Mouse (Mus musculus) cerebellum, adult 2 months (tissue): Measurements from ENCODE around the gene Rtraf. TPM values are rescaled to one million over a fixed set of nuclear protein-coding genes. Genes with fewer than 3 reads are reported as not detected.

Experiments used
- DNase-seq, 2 experiments: peaks; one replicate each; pipeline ENCODE4 v3.0.0; 2021
- H3K27ac ChIP-seq: fragments of 200-500 bp; 2 replicates; pipeline ENCODE4 v1.5.1; 2012; ENCODE audit warnings: low read length, control low read depth, inconsistent platforms; ENCODE audit not compliant: insufficient read depth
- H3K27me3 ChIP-seq: fragments of 200-500 bp; 2 replicates; pipeline ENCODE4 v1.6.1; 2012; ENCODE audit warnings: inconsistent platforms, mild to moderate bottlenecking, low read length, moderate library complexity; ENCODE audit not compliant: control insufficient read depth, insufficient read depth
- H3K4me1 ChIP-seq: fragments of 200-500 bp; 2 replicates; pipeline ENCODE4 v1.6.1; 2011; ENCODE audit warnings: low read length; ENCODE audit not compliant: control insufficient read depth, insufficient read depth
- H3K4me3 ChIP-seq: fragments of 200-500 bp; replicated peaks from 2 replicates; pipeline ENCODE3; 2011; ENCODE audit warnings: mild to moderate bottlenecking, low read depth, low read length, control low read depth; ENCODE audit not compliant: insufficient read depth
- CTCF ChIP-seq: fragments of 200-500 bp; IDR thresholded peaks from 2 replicates; pipeline ENCODE4 v1.5.1; 2011; ENCODE audit warnings: low read depth, mild to moderate bottlenecking, control low read depth, low read length, moderate library complexity, borderline replicate concordance; ENCODE audit not compliant: insufficient read depth
- POLR2A ChIP-seq: fragments of 200-500 bp; IDR thresholded peaks from 2 replicates; pipeline ENCODE4 v1.6.1; 2011; ENCODE audit warnings: low read length, control low read depth, borderline replicate concordance; ENCODE audit not compliant: insufficient read depth
- WGBS: fragments of 180-500 bp; shearing (Covaris S2); methylation state at CpG from one replicate; pipeline ENCODE4 v1.1.7; 2018; 5-methylcytosine and 5-hydroxymethylcytosine counted together
- polyA plus RNA-seq: library from polyadenylated mRNA; depleted of rRNA; stranded (reverse); fragments of >200 nt; gene quantifications from 2 replicates; pipeline ENCODE4 v1.2.3, GENCODE M21; 2012

Rtraf gene
- polyA plus RNA-seq, 1 experiment: 80.7 TPM

- no peaks in the 10 kb centered on the region for H3K4me1 ChIP-seq
- no peak for DNase-seq
- no peak overlapping the region for H3K27ac ChIP-seq
- WGBS: 87% methylated on average over 1 of the region's 1 CpGs
- TF ChIP-seq POLR2A (no peak), CTCF (no peak)
- no peak overlapping the region for H3K4me3 ChIP-seq
- no peaks in the 10 kb centered on the region for H3K27me3 ChIP-seq
Measured at GRCm38 (mm10) chr14:19788443-19788842, 35.2 kb downstream of the Rtraf start.

- TF ChIP-seq CTCF: no peak
- TF ChIP-seq POLR2A: no peak
- Histone ChIP-seq H3K4me1 (no peaks in the 10 kb centered on the region), H3K4me3 (no peak overlapping the region), H3K27me3 (no peaks in the 10 kb centered on the region), H3K27ac (no peak overlapping the region)
- WGBS: 82% methylated on average over 9 of the region's 9 CpGs
- DNase-seq: no peak
Measured at GRCm38 (mm10) chr14:19785797-19786588, 37.6 kb downstream of the Rtraf start.

- Histone ChIP-seq H3K4me1 (no peaks in the 10 kb centered on the region), H3K27me3 (no peaks in the 10 kb centered on the region), H3K27ac (no peak overlapping the region), H3K4me3 (no peak overlapping the region)
- TF ChIP-seq CTCF: no peak
- no peak for TF ChIP-seq POLR2A
- no peak for DNase-seq
- WGBS: 77% methylated on average over 13 of the region's 13 CpGs
Measured at GRCm38 (mm10) chr14:19777945-19778344, 45.7 kb downstream of the Rtraf start.

DNA sequence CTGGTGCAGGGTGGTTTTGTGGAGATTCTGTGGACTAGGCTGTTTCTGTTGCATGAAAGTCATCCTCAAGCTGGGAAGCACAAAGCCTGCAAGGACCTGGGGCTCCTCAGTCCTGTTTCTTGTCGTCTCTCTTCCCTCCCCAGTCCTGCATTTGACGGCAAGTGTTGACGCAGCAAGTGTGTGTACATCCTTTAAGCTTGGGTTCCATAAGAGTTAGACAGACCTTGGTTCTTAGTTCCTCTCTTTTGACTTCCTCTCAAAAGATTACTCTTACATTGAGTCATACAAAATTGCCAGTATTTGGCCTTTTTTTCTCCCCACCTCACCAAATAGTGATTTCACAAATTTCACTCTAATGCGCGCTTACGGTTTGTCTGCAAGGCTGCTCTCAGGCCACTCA is 46.3 kb downstream of the Rtraf start:
- TF ChIP-seq POLR2A (no peak), CTCF (no peak)
- 95% methylated on average over 6 of the region's 6 CpGs for WGBS
- H3K27me3 ChIP-seq: no peaks in the 10 kb centered on the region
- no peaks in the 10 kb centered on the region for H3K4me1 ChIP-seq
- H3K4me3 ChIP-seq: no peak overlapping the region
- DNase-seq: no peak
- no peak overlapping the region for H3K27ac ChIP-seq

GRCm38 (mm10) chr14:19776890-19777289 is 46.7 kb downstream of the Rtraf start:
- Histone ChIP-seq H3K4me3 (no peak overlapping the region), H3K27me3 (no peaks in the 10 kb centered on the region), H3K4me1 (no peaks in the 10 kb centered on the region), H3K27ac (no peak overlapping the region)
- no peak for TF ChIP-seq POLR2A
- TF ChIP-seq CTCF: no peak
- WGBS: 63% methylated on average over 6 of the region's 6 CpGs
- no peak for DNase-seq

DNA sequence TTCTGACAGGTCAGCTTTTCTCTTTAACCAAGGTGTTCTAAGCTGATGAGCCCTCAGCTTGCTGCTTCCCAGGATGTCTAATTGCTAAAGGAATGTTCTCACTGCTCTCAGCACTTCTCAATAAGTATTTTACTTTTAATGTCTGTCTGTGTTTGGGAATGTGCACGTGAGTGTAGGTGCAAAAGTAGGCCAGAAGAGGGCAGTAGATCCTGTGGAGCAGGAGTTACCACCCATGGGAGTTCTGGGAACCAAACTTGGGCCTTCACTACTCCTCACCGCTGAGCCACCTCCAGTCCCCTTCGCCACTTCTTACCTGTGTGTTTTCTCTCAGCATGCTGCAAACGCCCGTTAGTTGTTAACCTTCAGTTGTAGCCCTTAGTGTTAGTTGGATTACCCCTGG is 47.4 kb downstream of the Rtraf start:
- no peak for TF ChIP-seq POLR2A
- TF ChIP-seq CTCF: no peak
- DNase-seq: no peak
- no peaks in the 10 kb centered on the region for H3K27me3 ChIP-seq
- H3K4me3 ChIP-seq: no peak overlapping the region
- no peaks in the 10 kb centered on the region for H3K4me1 ChIP-seq
- no peak overlapping the region for H3K27ac ChIP-seq
- over 99% methylated on average over 5 of the region's 5 CpGs for WGBS

- Histone ChIP-seq H3K27ac (no peak overlapping the region), H3K4me1 (no peaks in the 10 kb centered on the region), H3K4me3 (no peak overlapping the region), H3K27me3 (no peaks in the 10 kb centered on the region)
- no peak for TF ChIP-seq CTCF
- TF ChIP-seq POLR2A: no peak
- DNase-seq: no peak
- WGBS: 95% methylated on average over 4 of the region's 4 CpGs
Measured at GRCm38 (mm10) chr14:19775491-19775890, 48.1 kb downstream of the Rtraf start.

DNA sequence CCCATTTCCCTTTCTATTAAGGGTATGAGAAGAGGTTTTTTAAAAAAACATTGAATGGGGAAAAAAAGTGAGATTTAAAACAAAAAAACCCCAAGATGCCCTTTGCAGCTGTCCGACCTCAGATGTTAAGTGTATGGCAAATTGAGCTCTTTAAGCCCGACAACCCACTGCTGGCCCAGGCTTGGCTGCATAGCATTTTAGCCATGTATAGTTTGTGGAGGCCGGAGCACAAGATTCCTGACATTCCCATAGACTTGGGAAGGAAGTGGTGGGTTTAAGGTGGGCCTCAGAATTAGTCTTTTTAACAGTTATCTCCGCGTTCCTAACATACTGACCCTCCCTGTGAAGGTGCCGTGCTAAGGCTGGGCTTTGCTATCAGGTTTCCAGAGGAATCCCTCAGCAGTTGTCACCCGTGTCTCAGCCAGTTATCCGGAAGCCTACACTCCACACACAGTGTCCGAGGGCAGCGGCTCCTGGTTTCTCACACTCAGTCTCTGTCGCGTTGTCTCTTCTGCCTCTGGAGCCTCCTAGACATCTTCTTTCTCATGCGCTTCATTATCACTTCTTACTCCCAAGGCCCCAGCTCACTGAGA is 49.5 kb downstream of the Rtraf start:
- WGBS: 85% methylated on average over 13 of the region's 13 CpGs

More for the DNA sequence above, 49.5 kb downstream of the Rtraf start:
- no peak for DNase-seq
- Histone ChIP-seq H3K27me3 (no peaks in the 10 kb centered on the region), H3K4me1 (no peaks in the 10 kb centered on the region), H3K27ac (no peak overlapping the region), H3K4me3 (no peak overlapping the region)
- TF ChIP-seq POLR2A: no peak
- TF ChIP-seq CTCF: no peak
